Mouse (Mus musculus): ENCODE data around the gene Dusp5. TPM values are rescaled to one million over a fixed set of nuclear protein-coding genes. Genes with fewer than 3 reads are reported as not detected.
"Not testable (repeated sequence)": the region's sequence is repeated elsewhere in the genome, so short reads cannot be mapped to it uniquely, and the experiment has no call there.

The Dusp5 gene
- 10 to 100 TPM; 10.2 to 11.4 TPM for polyA plus RNA-seq (2017; shearing (Covaris generic))

- peak; percentile 80 for ATAC-seq
Measured at GRCm38 (mm10) chr19:53528752-53529454, at the start of gene Dusp5. Gene Dusp5, plus strand, starts transcription at chr19:53529109.

- ATAC-seq = peak; percentile 54
Measured at GRCm38 (mm10) chr19:53479590-53479989, 49.3 kb upstream of the Dusp5 start.

GRCm38 (mm10) chr19:53482093-53482492, 46.8 kb upstream of the Dusp5 start:
- ATAC-seq = no peak

- no peak for ATAC-seq
Measured at GRCm38 (mm10) chr19:53482527-53482926, 46.4 kb upstream of the Dusp5 start.

- no peak for ATAC-seq
Measured at GRCm38 (mm10) chr19:53483984-53484383, 44.9 kb upstream of the Dusp5 start.

- no peak for ATAC-seq
Measured at GRCm38 (mm10) chr19:53484918-53485317, 44.0 kb upstream of the Dusp5 start.

- ATAC-seq = no peak
Measured at GRCm38 (mm10) chr19:53489187-53489586, 39.7 kb upstream of the Dusp5 start.

GRCm38 (mm10) chr19:53489910-53490309, 39.0 kb upstream of the Dusp5 start:
- no peak for ATAC-seq

GRCm38 (mm10) chr19:53490898-53491297, 38.0 kb upstream of the Dusp5 start:
- ATAC-seq = no peak

- ATAC-seq = no peak
Measured at GRCm38 (mm10) chr19:53492528-53492927, 36.4 kb upstream of the Dusp5 start.

GRCm38 (mm10) chr19:53493866-53494265, 35.0 kb upstream of the Dusp5 start:
- no peak for ATAC-seq

- ATAC-seq = no peak
Measured at GRCm38 (mm10) chr19:53497910-53498309, 31.0 kb upstream of the Dusp5 start.

- ATAC-seq = no peak
Measured at GRCm38 (mm10) chr19:53499049-53499448, 29.9 kb upstream of the Dusp5 start.

- no peak for ATAC-seq
Measured at GRCm38 (mm10) chr19:53499451-53499940, 29.4 kb upstream of the Dusp5 start.

- no peak for ATAC-seq
Measured at GRCm38 (mm10) chr19:53500298-53501006, 28.5 kb upstream of the Dusp5 start.

- ATAC-seq = not testable (repeated sequence)
Measured at GRCm38 (mm10) chr19:53501239-53501638, 27.7 kb upstream of the Dusp5 start.

- no peak for ATAC-seq
Measured at GRCm38 (mm10) chr19:53501765-53502164, 27.1 kb upstream of the Dusp5 start.

GRCm38 (mm10) chr19:53502891-53503371, 26.0 kb upstream of the Dusp5 start:
- ATAC-seq = no peak

GRCm38 (mm10) chr19:53504181-53504580, 24.7 kb upstream of the Dusp5 start:
- ATAC-seq = no peak

GRCm38 (mm10) chr19:53505728-53506127, 23.2 kb upstream of the Dusp5 start:
- no peak for ATAC-seq

- peak; percentile 65 for ATAC-seq
Measured at GRCm38 (mm10) chr19:53507497-53507896, 21.4 kb upstream of the Dusp5 start.

GRCm38 (mm10) chr19:53511244-53511934, 17.5 kb upstream of the Dusp5 start:
- no peak for ATAC-seq

Data from activated CD4-positive, CD25-positive, alpha-beta regulatory T cell, adult 4 months (primary cell).